Mouse (Mus musculus) MEL (cell line): Measurements from ENCODE around the gene Plagl2. TPM values are rescaled to one million over a fixed set of nuclear protein-coding genes. Genes with fewer than 3 reads are reported as not detected.

ENCODE experiments used
- DNase-seq: peaks from one replicate; pipeline ENCODE4 v3.0.0; 2011; ENCODE audit warnings: low read depth, low spot score
- H3K27ac ChIP-seq: 2 replicates; pipeline ENCODE4 v1.5.1; 2012; ENCODE audit warnings: low read depth, mild to moderate bottlenecking, control low read depth, low read length, moderate library complexity; ENCODE audit not compliant: control insufficient read depth
- H3K27me3 ChIP-seq, 2 experiments: fragments of 150-350 bp in 1 of 2; sonication (generic) in 1 of 2; 2 replicates each; pipeline ENCODE4 v1.6.1; 2012; ENCODE audit warnings: low read length in 2 of 2, mild to moderate bottlenecking in 2 of 2, improper control_type of control experiment in 1 of 2, moderate library complexity in 1 of 2; ENCODE audit not compliant: insufficient read depth in 2 of 2, control insufficient read depth in 1 of 2
- H3K36me3 ChIP-seq, 2 experiments: 2 replicates each; pipeline ENCODE4 v1.6.1; 2012 to 2014; ENCODE audit warnings: low read length in 2 of 2, improper control_type of control experiment in 1 of 2, inconsistent platforms in 1 of 2, mild to moderate bottlenecking in 1 of 2; ENCODE audit not compliant: insufficient read depth in 2 of 2, control insufficient read depth in 1 of 2
- H3K4me1 ChIP-seq, 2 experiments: fragments of 150-350 bp in 1 of 2; sonication (generic) in 1 of 2; 2 replicates each; pipeline ENCODE4 v1.6.1; 2012; ENCODE audit warnings: low read length in 2 of 2, improper control_type of control experiment in 1 of 2, mild to moderate bottlenecking in 1 of 2; ENCODE audit not compliant: insufficient read depth in 2 of 2, control insufficient read depth in 1 of 2
- H3K4me3 ChIP-seq, 2 experiments: fragments of 150-350 bp in 1 of 2; sonication (generic) in 1 of 2; 2 replicates each; pipeline ENCODE4 v1.5.1; 2012; ENCODE audit warnings: low read depth in 2 of 2, low read length in 2 of 2, mild to moderate bottlenecking in 2 of 2, moderate library complexity in 2 of 2, control low read depth in 1 of 2, improper control_type of control experiment in 1 of 2; ENCODE audit not compliant: control insufficient read depth in 1 of 2, insufficient read depth in 1 of 2
- H3K79me2 ChIP-seq: 2 replicates; pipeline ENCODE4 v1.6.1; 2012; ENCODE audit warnings: mild to moderate bottlenecking, low read length, moderate library complexity; ENCODE audit not compliant: control insufficient read depth, poor library complexity, insufficient read depth
- H3K9ac ChIP-seq: 2 replicates; pipeline ENCODE4 v1.6.1; 2012; ENCODE audit warnings: low read depth, mild to moderate bottlenecking, control low read depth, low read length, moderate library complexity; ENCODE audit not compliant: control insufficient read depth, poor library complexity, severe bottlenecking
- H3K9me3 ChIP-seq: fragments of 150-350 bp; sonication (generic); replicated peaks from 2 replicates; pipeline ENCODE4 v1.6.1; 2012; ENCODE audit warnings: mild to moderate bottlenecking, low read length, improper control_type of control experiment, moderate library complexity; ENCODE audit not compliant: insufficient read depth
- BHLHE40 ChIP-seq: IDR thresholded peaks from 2 replicates; pipeline ENCODE4 v1.6.1; 2012; ENCODE audit warnings: low read depth, mild to moderate bottlenecking, inconsistent platforms, low read length, improper control_type of control experiment, borderline replicate concordance
- CHD1 ChIP-seq: IDR thresholded peaks from 2 replicates; pipeline ENCODE4 v1.6.1; 2012; ENCODE audit warnings: low read depth, mild to moderate bottlenecking, inconsistent platforms, low read length, improper control_type of control experiment
- CHD2 ChIP-seq: IDR thresholded peaks from 2 replicates; pipeline ENCODE4 v1.6.1; 2011; ENCODE audit warnings: low read length, improper control_type of control experiment
- CTCF ChIP-seq, 3 experiments: IDR thresholded peaks in 2 of 3; conservative IDR thresholded peaks in 1 of 3; 2 replicates each; pipeline ENCODE4 v1.5.1; 2011 to 2012; ENCODE audit warnings: low read length in 3 of 3, low read depth in 2 of 3, mild to moderate bottlenecking in 2 of 3, improper control_type of control experiment in 1 of 3, inconsistent platforms in 1 of 3, mixed read lengths in 1 of 3, moderate library complexity in 1 of 3; ENCODE audit not compliant: control insufficient read depth in 1 of 3, insufficient read depth in 1 of 3, poor library complexity in 1 of 3, severe bottlenecking in 1 of 3
- E2F4 ChIP-seq: IDR thresholded peaks from 2 replicates; pipeline ENCODE4 v1.6.1; 2011; ENCODE audit warnings: low read depth, low read length, improper control_type of control experiment, borderline replicate concordance
- ELF1 ChIP-seq: IDR thresholded peaks from 2 replicates; pipeline ENCODE4 v1.6.1; 2014; ENCODE audit warnings: low read depth, mild to moderate bottlenecking, inconsistent platforms, low read length, improper control_type of control experiment, moderate library complexity
- EP300 ChIP-seq, 2 experiments: IDR thresholded peaks; 2 replicates each; pipeline ENCODE4 v1.6.1; 2011; ENCODE audit warnings: improper control_type of control experiment in 2 of 2, low read length in 2 of 2, low read depth in 1 of 2, mild to moderate bottlenecking in 1 of 2
- GABPA ChIP-seq: IDR thresholded peaks from 2 replicates; pipeline ENCODE4 v1.6.1; 2012; ENCODE audit warnings: low read depth, mild to moderate bottlenecking, inconsistent platforms, low read length, improper control_type of control experiment, moderate library complexity
- HCFC1 ChIP-seq: IDR thresholded peaks from 2 replicates; pipeline ENCODE4 v1.6.1; 2012; ENCODE audit warnings: low read depth, mild to moderate bottlenecking, inconsistent platforms, low read length, improper control_type of control experiment, moderate library complexity
- JUND ChIP-seq: IDR thresholded peaks from 2 replicates; pipeline ENCODE4 v1.6.1; 2011; ENCODE audit warnings: low read depth, mild to moderate bottlenecking, improper control_type of control experiment, low read length
- KAT2A ChIP-seq: conservative IDR thresholded peaks from 2 replicates; pipeline ENCODE4 v1.6.1; 2012; ENCODE audit warnings: low read depth, low read length, improper control_type of control experiment, inconsistent platforms
- MAFK ChIP-seq: IDR thresholded peaks from 2 replicates; pipeline ENCODE4 v1.6.1; 2011; ENCODE audit warnings: low read depth, mild to moderate bottlenecking, low read length, improper control_type of control experiment, borderline replicate concordance
- MAX ChIP-seq: IDR thresholded peaks from 2 replicates; pipeline ENCODE4 v1.6.1; 2011; ENCODE audit warnings: low read length, improper control_type of control experiment
- MAZ ChIP-seq: IDR thresholded peaks from 2 replicates; pipeline ENCODE4 v1.6.1; 2012; ENCODE audit warnings: low read depth, mild to moderate bottlenecking, inconsistent platforms, low read length, improper control_type of control experiment
- MXI1 ChIP-seq: IDR thresholded peaks from 2 replicates; pipeline ENCODE4 v1.6.1; 2011; ENCODE audit warnings: mild to moderate bottlenecking, low read depth, low read length, improper control_type of control experiment
- MYB ChIP-seq: IDR thresholded peaks from 2 replicates; pipeline ENCODE4 v1.6.1; 2011; ENCODE audit warnings: mild to moderate bottlenecking, low read depth, low read length, improper control_type of control experiment
- MYC ChIP-seq: IDR thresholded peaks from 2 replicates; pipeline ENCODE4 v1.6.1; 2011; ENCODE audit warnings: low read depth, mild to moderate bottlenecking, low read length, improper control_type of control experiment, moderate library complexity
- NELFE ChIP-seq: IDR thresholded peaks from 2 replicates; pipeline ENCODE4 v1.6.1; 2011; ENCODE audit warnings: low read depth, low read length, improper control_type of control experiment
- NRF1 ChIP-seq: IDR thresholded peaks from 2 replicates; pipeline ENCODE4 v1.6.1; 2014; ENCODE audit warnings: low read depth, mild to moderate bottlenecking, inconsistent platforms, low read length, improper control_type of control experiment, moderate library complexity; ENCODE audit not compliant: poor library complexity, insufficient read depth, severe bottlenecking
- POLR2A ChIP-seq, 2 experiments: IDR thresholded peaks; 2 replicates each; pipeline ENCODE4 v1.6.1; 2011 to 2012; ENCODE audit warnings: low read length in 2 of 2, mild to moderate bottlenecking in 2 of 2, control low read depth in 1 of 2, improper control_type of control experiment in 1 of 2, low read depth in 1 of 2, moderate library complexity in 1 of 2; ENCODE audit not compliant: control insufficient read depth in 1 of 2, insufficient read depth in 1 of 2, poor library complexity in 1 of 2
- POLR2AphosphoS2 ChIP-seq: IDR thresholded peaks from 2 replicates; pipeline ENCODE4 v1.6.1; 2011; ENCODE audit warnings: low read length, improper control_type of control experiment
- POLR2AphosphoS5 ChIP-seq: IDR thresholded peaks from 2 replicates; pipeline ENCODE4 v1.6.1; 2012; ENCODE audit warnings: low read depth, borderline replicate concordance, mild to moderate bottlenecking, inconsistent platforms, low read length, moderate library complexity, mixed read lengths
- RAD21 ChIP-seq: IDR thresholded peaks from 2 replicates; pipeline ENCODE4 v1.6.1; 2011; ENCODE audit warnings: mild to moderate bottlenecking, low read depth, low read length, improper control_type of control experiment
- RCOR1 ChIP-seq: IDR thresholded peaks from 2 replicates; pipeline ENCODE4 v1.6.1; 2012; ENCODE audit warnings: low read depth, mild to moderate bottlenecking, inconsistent platforms, low read length, improper control_type of control experiment
- SIN3A ChIP-seq: IDR thresholded peaks from 2 replicates; pipeline ENCODE4 v1.6.1; 2012; ENCODE audit warnings: low read length, improper control_type of control experiment, inconsistent platforms
- SMC3 ChIP-seq: IDR thresholded peaks from 2 replicates; pipeline ENCODE4 v1.6.1; 2011; ENCODE audit warnings: low read depth, low read length, improper control_type of control experiment
- TAL1 ChIP-seq: IDR thresholded peaks from 2 replicates; pipeline ENCODE4 v1.6.1; 2012; ENCODE audit warnings: mild to moderate bottlenecking, inconsistent platforms, low read length, moderate library complexity, mixed read lengths
- TBP ChIP-seq: IDR thresholded peaks from 2 replicates; pipeline ENCODE4 v1.8.0; 2011; ENCODE audit warnings: low read depth, low read length, improper control_type of control experiment
- TCF12 ChIP-seq: IDR thresholded peaks from 2 replicates; pipeline ENCODE4 v1.6.1; 2014; ENCODE audit warnings: low read depth, mild to moderate bottlenecking, inconsistent platforms, low read length, improper control_type of control experiment, moderate library complexity
- UBTF ChIP-seq: IDR thresholded peaks from 2 replicates; pipeline ENCODE4 v1.6.1; 2012; ENCODE audit warnings: low read depth, mild to moderate bottlenecking, inconsistent platforms, low read length, improper control_type of control experiment, moderate library complexity, borderline replicate concordance; ENCODE audit not compliant: insufficient read depth
- USF1 ChIP-seq: IDR thresholded peaks from 2 replicates; pipeline ENCODE4 v1.6.1; 2014; ENCODE audit warnings: low read depth, mild to moderate bottlenecking, inconsistent platforms, low read length, improper control_type of control experiment, moderate library complexity
- USF2 ChIP-seq, 2 experiments: IDR thresholded peaks; 2 replicates each; pipeline ENCODE4 v1.6.1; 2011 to 2012; ENCODE audit warnings: improper control_type of control experiment in 2 of 2, low read length in 2 of 2, borderline replicate concordance in 1 of 2, inconsistent platforms in 1 of 2, low read depth in 1 of 2, mild to moderate bottlenecking in 1 of 2; ENCODE audit not compliant: insufficient read depth in 1 of 2
- ZC3H11A ChIP-seq: IDR thresholded peaks from 2 replicates; pipeline ENCODE4 v1.6.1; 2012; ENCODE audit warnings: low read depth, mild to moderate bottlenecking, inconsistent platforms, low read length, improper control_type of control experiment
- ZKSCAN1 ChIP-seq: IDR thresholded peaks from 2 replicates; pipeline ENCODE4 v1.6.1; 2012; ENCODE audit warnings: low read depth, mild to moderate bottlenecking, inconsistent platforms, low read length, improper control_type of control experiment, moderate library complexity
- ZMIZ1 ChIP-seq: IDR thresholded peaks from 2 replicates; pipeline ENCODE4 v1.6.1; 2012; ENCODE audit warnings: low read depth, mild to moderate bottlenecking, inconsistent platforms, low read length, improper control_type of control experiment, moderate library complexity
- ZNF384 ChIP-seq: IDR thresholded peaks from 2 replicates; pipeline ENCODE4 v1.6.1; 2012; ENCODE audit warnings: low read depth, mild to moderate bottlenecking, inconsistent platforms, low read length, improper control_type of control experiment
- polyA plus RNA-seq, 2 experiments: library from polyadenylated mRNA; stranded (reverse) in 1 of 2; unstranded in 1 of 2; fragments of >175 nt in 1 of 2; fragments of >200 nt in 1 of 2; gene quantifications; 2 replicates each; pipeline versions ENCODE4 v1.2.1 to v1.2.4; 2012; ENCODE audit warnings: low replicate concordance in 2 of 2, low read depth in 1 of 2; ENCODE audit not compliant: insufficient read length in 2 of 2, insufficient read depth in 1 of 2, missing spikeins in 1 of 2
- total RNA-seq: library from RNA; depleted of rRNA; stranded (reverse); fragments of 300-350 nt; gene quantifications from 2 replicates; pipeline ENCODE4 v1.2.3, GENCODE M21; 2012

The Plagl2 gene
- total and polyA plus RNA-seq, 3 experiments = 5.9 to 34.4 TPM; not detected in 1

- TF ChIP-seq ZKSCAN1 = no peak
These were observed 13.3 kb downstream of the Plagl2 start (continued) for GRCm38 (mm10) chr2:153227959-153228358.

GRCm38 (mm10) chr2:153225595-153225953 is 15.7 kb downstream of the Plagl2 start:
- peaks cover 23 to 56% of the 10 kb centered on the region in 2 experiments for H3K4me1 ChIP-seq
- DNase-seq = peak; percentile 53
- TF ChIP-seq MYC (peak; percentile 62; the same call in 1 of the 2 replicates), NRF1 (no peak), ZKSCAN1 (no peak), MYB (peak; percentile 65; the same call in 1 of the 2 replicates), CHD1 (no peak), POLR2AphosphoS2 (no peak; the same call in 1 of the 2 replicates), GABPA (no peak), CHD2 (no peak), UBTF (no peak), BHLHE40 (peak; percentile 94), RCOR1 (peak; percentile 77), MAX (peak; percentile 66), USF1 (peak; percentile 65; the same call in 1 of the 2 replicates), POLR2A (IDR thresholded peaks at IDR 0.05; ENCODE audit: control insufficient read depth in 1 of 2, insufficient read depth in 1 of 2, low read depth in 1 of 2, low read length in 2 of 2, poor library complexity in 1 of 2) (no peak), JUND (no peak), MXI1 (peak; percentile 97), CTCF (IDR thresholded peaks at IDR 0.05 in 2 of 3, conservative IDR thresholded peaks at IDR 0.05 in 1 of 3; ENCODE audit: control insufficient read depth in 1 of 3, insufficient read depth in 1 of 3, low read depth in 2 of 3, low read length in 3 of 3, poor library complexity in 1 of 3, severe bottlenecking in 1 of 3) (no peak), TCF12 (peak; percentile 76), KAT2A (no peak), ZNF384 (no peak; the same call in 1 of the 2 replicates), E2F4 (no peak), SIN3A (no peak; the same call in none of the 2 replicates), SMC3 (no peak), TBP (no peak), HCFC1 (no peak), USF2 (IDR thresholded peaks at IDR 0.05; ENCODE audit: borderline replicate concordance in 1 of 2, insufficient read depth in 1 of 2, low read depth in 1 of 2, low read length in 2 of 2) (no peak), EP300 (IDR thresholded peaks at IDR 0.05; ENCODE audit: low read depth in 1 of 2, low read length in 2 of 2) (peak; percentile 56 to 72; a peak in 2 of 4 replicates), POLR2AphosphoS5 (no peak), MAZ (no peak), NELFE (no peak), ZC3H11A (no peak), TAL1 (peak; percentile 56), RAD21 (no peak), MAFK (no peak), ELF1 (no peak), ZMIZ1 (peak; percentile 37; the same call in 1 of the 2 replicates)

More at GRCm38 (mm10) chr2:153225595-153225953, 15.7 kb downstream of the Plagl2 start:
- H3K27me3 ChIP-seq = no peaks in the 10 kb centered on the region
- H3K27ac ChIP-seq = peak overlapping the region; percentile 77
- no peaks in the 10 kb centered on the region for H3K9me3 ChIP-seq
- H3K9ac ChIP-seq = peak overlapping the region; percentile 84
- H3K36me3 ChIP-seq = peaks cover 0 to 40% of the 10 kb centered on the region in 2 experiments; a peak in 2 of 4 replicates
- peak overlapping the region; percentile 80 to 90 for H3K4me3 ChIP-seq
- peaks cover 5% of the 10 kb centered on the region for H3K79me2 ChIP-seq
